8 mouse cellular contexts compared by ENCODE assay signal in genomic region chr4:134127793-134128192, GRCm38 (mm10). TPM values are rescaled to one million over a fixed set of nuclear protein-coding genes. Genes with fewer than 3 reads are reported as not detected.
DNase-seq lines count a peak whose midpoint lies in the region; ATAC-seq and TF ChIP-seq lines count a peak whose summit lies in the region.

No protein-coding gene starts in this region.

- no peak for DNase-seq in frontal cortex, postnatal 14 days (ENCODE audit: low spot score in 2 of 2)
- no peak for DNase-seq in thymus, adult 2 months
- DNase-seq in thymus, postnatal 14 days: no peak
- DNase-seq in limb, embryonic 14.5 days (ENCODE audit: low spot score): no peak
- DNase-seq in MN1 (ENCODE audit: low spot score): no peak
- DNase-seq in gastrocnemius, postnatal 14 days: no peak

- H3K27ac ChIP-seq in thymus, adult 2 months (ENCODE audit: control insufficient read depth, insufficient read depth, low read length): no peak overlapping the region
- H3K27ac ChIP-seq in limb, embryonic 14.5 days (replicated peaks; ENCODE audit: low read depth, low read length): no peak overlapping the region
- peak overlapping the region; percentile 98 for H3K27ac ChIP-seq in stomach, embryonic 16.5 days (ENCODE audit: low read length)

- no peaks in the 10 kb centered on the region for H3K27me3 ChIP-seq in thymus, adult 2 months (ENCODE audit: control insufficient read depth, insufficient read depth, low read length)
- no peaks in the 10 kb centered on the region for H3K27me3 ChIP-seq in limb, embryonic 14.5 days (ENCODE audit: control insufficient read depth, insufficient read depth, low read length)
- H3K27me3 ChIP-seq in stomach, embryonic 16.5 days (ENCODE audit: control insufficient read depth, insufficient read depth, low read length): no peaks in the 10 kb centered on the region

- TF ChIP-seq POLR2A in thymus, adult 2 months (IDR thresholded peaks at IDR 0.05; ENCODE audit: control insufficient read depth, extremely low read depth, insufficient read depth, low read length, poor library complexity): no peak
- no peak for TF ChIP-seq POLR2A in limb, embryonic 14.5 days (IDR thresholded peaks at IDR 0.05; ENCODE audit: borderline replicate concordance, extremely low read depth, insufficient read depth, insufficient read length)

- peak overlapping the region; percentile 81 for H3K4me3 ChIP-seq in thymus, adult 2 months (ENCODE audit: control insufficient read depth, insufficient read depth, low read length)
- H3K4me3 ChIP-seq in limb, embryonic 14.5 days (replicated peaks; ENCODE audit: low read length): peak overlapping the region; percentile 87
- peak overlapping the region; percentile 87 for H3K4me3 ChIP-seq in stomach, embryonic 16.5 days (replicated peaks; ENCODE audit: low read length)

- peak overlapping the region; percentile 81 for H3K9ac ChIP-seq in limb, embryonic 14.5 days (ENCODE audit: low read depth, low read length, severe bottlenecking)
- H3K9ac ChIP-seq in stomach, embryonic 16.5 days (ENCODE audit: low read length): peak overlapping the region; percentile 93

- ATAC-seq in frontal cortex, adult (ENCODE audit: low TSS enrichment): peak; percentile 1; the same call in 1 of the 2 replicates
- no peak for ATAC-seq in limb, embryonic 14.5 days (ENCODE audit: low FRiP score, low read depth)
- no peak for ATAC-seq in stomach, embryonic 16.5 days (ENCODE audit: insufficient read depth, low FRiP score)

- H3K9me3 ChIP-seq in limb, embryonic 14.5 days (ENCODE audit: control insufficient read depth, low read length): no peaks in the 10 kb centered on the region
- H3K9me3 ChIP-seq in stomach, embryonic 16.5 days (replicated peaks; ENCODE audit: control insufficient read depth, low read length): no peaks in the 10 kb centered on the region

- no peak for TF ChIP-seq CTCF in thymus, adult 2 months (IDR thresholded peaks at IDR 0.05; ENCODE audit: borderline replicate concordance, control insufficient read depth, extremely low read depth, insufficient read depth, low read length, poor library complexity)

- intact Hi-C loops in gastrocnemius, postnatal 14 days (cut with DNase I; ENCODE audit: low total_unique reads): no loop called here

- 34% methylated on average over 8 of the region's 8 CpGs for WGBS in thymus, adult 2 months
- 56% methylated on average over 8 of the region's 8 CpGs for WGBS in limb, embryonic 14.5 days
- WGBS in stomach, embryonic 16.5 days: 51% methylated on average over 8 of the region's 8 CpGs

- peaks cover 46% of the 10 kb centered on the region for H3K4me1 ChIP-seq in thymus, adult 2 months (replicated peaks; ENCODE audit: control insufficient read depth, insufficient read depth, low read length)
- peaks cover 22% of the 10 kb centered on the region for H3K4me1 ChIP-seq in limb, embryonic 14.5 days (ENCODE audit: control insufficient read depth, insufficient read depth, low read length)
- H3K4me1 ChIP-seq in stomach, embryonic 16.5 days (ENCODE audit: control insufficient read depth, insufficient read depth, low read length): peaks cover 26% of the 10 kb centered on the region

- no peaks in the 10 kb centered on the region for H3K36me3 ChIP-seq in thymus, adult 2 months (ENCODE audit: control insufficient read depth, insufficient read depth, low read length)
- peaks cover 24% of the 10 kb centered on the region for H3K36me3 ChIP-seq in limb, embryonic 14.5 days (ENCODE audit: control insufficient read depth, insufficient read depth, low read length)
- no peaks in the 10 kb centered on the region for H3K36me3 ChIP-seq in stomach, embryonic 16.5 days (ENCODE audit: control insufficient read depth, insufficient read depth, low read length)

- peak overlapping the region; percentile 80 for H3K4me2 ChIP-seq in limb, embryonic 14.5 days (replicated peaks; ENCODE audit: low read depth, low read length, severe bottlenecking)
- H3K4me2 ChIP-seq in stomach, embryonic 16.5 days (ENCODE audit: low read depth, low read length): peak overlapping the region; percentile 80

RNA-seq across cellular contexts. Expression of gene Sh3bgrl3, which starts 0.8 kb away (rescaled TPM):
- polyA plus RNA-seq in thymus, adult 2 months (2012; rRNA removed): 1,368 and 1,549 TPM in 2 replicates
- 325 and 365 TPM in 2 replicates for polyA plus RNA-seq in limb, embryonic 14.5 days (2012; rRNA removed)
- polyA plus RNA-seq in limb, embryonic 14.5 days (2014; fragmentation: Nextera tagmentation; extraction: Ambion mirVana): 532 and 538 TPM in 2 replicates
- 397 and 438 TPM in 2 replicates for polyA plus RNA-seq in stomach, embryonic 16.5 days (2015; fragmentation: Nextera tagmentation; extraction: Ambion mirVana)
- 10 to 100 TPM; 30.4 to 37.5 TPM for total RNA-seq in gastrocnemius, postnatal 14 days (2021)

RNA-seq across cellular contexts. Expression of gene Ubxn11, which starts 25.4 kb away (rescaled TPM):
- polyA plus RNA-seq in thymus, adult 2 months (2012; rRNA removed): 91.3 and 120 TPM in 2 replicates
- polyA plus RNA-seq in limb, embryonic 14.5 days (2012; rRNA removed): 21.9 and 24.1 TPM in 2 replicates
- polyA plus RNA-seq in limb, embryonic 14.5 days (2014; fragmentation: Nextera tagmentation; extraction: Ambion mirVana): 7.6 and 12.0 TPM in 2 replicates
- polyA plus RNA-seq in stomach, embryonic 16.5 days (2015; fragmentation: Nextera tagmentation; extraction: Ambion mirVana): 6.4 and 7.0 TPM in 2 replicates
- 1 to 10 TPM in 1 of 2 experiments, under 1 TPM in 1; 0.70 to 1.2 TPM for total RNA-seq in gastrocnemius, postnatal 14 days (2021)

RNA-seq across cellular contexts. Expression of gene Cd52, which starts 32.9 kb away (rescaled TPM):
- polyA plus RNA-seq in thymus, adult 2 months (2012; rRNA removed): 355 and 480 TPM in 2 replicates
- polyA plus RNA-seq in limb, embryonic 14.5 days (2012; rRNA removed): 9.0 and 10.3 TPM in 2 replicates
- polyA plus RNA-seq in limb, embryonic 14.5 days (2014; fragmentation: Nextera tagmentation; extraction: Ambion mirVana): 15.5 and 18.1 TPM in 2 replicates
- 25.8 and 44.2 TPM in 2 replicates for polyA plus RNA-seq in stomach, embryonic 16.5 days (2015; fragmentation: Nextera tagmentation; extraction: Ambion mirVana)
- total RNA-seq in gastrocnemius, postnatal 14 days (2021): 1 to 10 TPM in 1 of 2 experiments, under 1 TPM in 1; 0.51 to 1.7 TPM

RNA-seq across cellular contexts. Expression of gene Cep85, which starts 59.1 kb away (rescaled TPM):
- polyA plus RNA-seq in thymus, adult 2 months (2012; rRNA removed): 127 and 145 TPM in 2 replicates
- polyA plus RNA-seq in limb, embryonic 14.5 days (2012; rRNA removed): 22.4 and 32.2 TPM in 2 replicates
- 40.3 and 46.5 TPM in 2 replicates for polyA plus RNA-seq in limb, embryonic 14.5 days (2014; fragmentation: Nextera tagmentation; extraction: Ambion mirVana)
- 110 and 113 TPM in 2 replicates for polyA plus RNA-seq in stomach, embryonic 16.5 days (2015; fragmentation: Nextera tagmentation; extraction: Ambion mirVana)
- total RNA-seq in gastrocnemius, postnatal 14 days (2021): 10 to 100 TPM; 31.9 to 49.8 TPM
